Mouse (Mus musculus): ENCODE results near the gene Mybl2. TPM values are rescaled to one million over a fixed set of nuclear protein-coding genes. Genes with fewer than 3 reads are reported as not detected.
A peak's percentile ranks its signal among the peaks of the same experiment; 100 is the strongest.

Mybl2 gene
- 5.6 TPM for polyA plus RNA-seq (2012; fragmentation: generic; extraction: Trizol)

DNA sequence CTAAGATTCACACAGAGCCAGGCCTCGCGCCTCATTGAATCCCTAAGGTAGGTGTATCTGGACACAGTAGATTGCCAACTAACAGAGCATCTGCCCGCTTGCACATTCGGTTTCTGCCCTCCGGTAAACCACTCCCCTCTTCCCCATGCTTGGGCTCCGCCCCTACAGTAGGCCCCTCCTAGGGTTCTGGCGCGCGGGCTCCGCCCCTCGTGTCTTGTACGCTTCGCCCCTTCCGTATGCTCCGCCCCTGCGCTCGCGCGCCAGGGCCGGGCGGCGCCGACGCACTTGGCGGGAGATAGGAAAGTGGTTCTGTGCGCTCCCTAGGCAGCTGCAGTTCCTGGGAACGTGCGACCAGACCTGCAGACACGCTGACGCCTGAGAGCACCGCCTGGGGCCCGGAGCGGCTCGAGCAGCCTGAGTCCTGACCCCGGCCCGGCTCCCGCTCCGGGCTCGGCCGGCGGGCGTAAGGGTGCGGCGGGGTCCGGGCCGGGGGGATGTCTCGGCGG, at the start of gene Mybl2:
Mybl2 (plus strand) TSS at position 353 of the 506 bp plus-strand sequence.
- peak within 1 kb of the TSS; percentile 51 for H3K4me3 ChIP-seq
- H3K27me3 ChIP-seq (ENCODE audit: control insufficient read depth, insufficient read depth, insufficient read length), result no peaks in the 10 kb centered on the region
- no peaks in the 10 kb centered on the region for H3K79me2 ChIP-seq (ENCODE audit: control insufficient read depth, insufficient read depth)
- peak within 1 kb of the TSS; percentile 6 for H3ac ChIP-seq (ENCODE audit: control insufficient read depth, insufficient read length)
- no peaks in the 10 kb centered on the region for H3K36me3 ChIP-seq (ENCODE audit: control insufficient read depth, insufficient read depth)
- peak; percentile 63 for TF ChIP-seq POLR2A (IDR thresholded peaks at IDR 0.05; ENCODE audit: insufficient read length, low read depth)
- TF ChIP-seq USF1 (IDR thresholded peaks at IDR 0.05; ENCODE audit: low read depth), result no peak
- TF ChIP-seq E2F4 (IDR thresholded peaks at IDR 0.05; ENCODE audit: insufficient read depth), result peak; percentile 98
- TF ChIP-seq POLR2AphosphoS2 (IDR thresholded peaks at IDR 0.05; ENCODE audit: insufficient read length, low read depth), result peak; percentile 71
- TF ChIP-seq SRF (IDR thresholded peaks at IDR 0.05; ENCODE audit: control insufficient read depth, insufficient read length, low read depth), result peak; percentile 44
- no peak for TF ChIP-seq CEBPB (IDR thresholded peaks at IDR 0.05; ENCODE audit: insufficient read depth, poor library complexity, severe bottlenecking)
- TF ChIP-seq REST (IDR thresholded peaks at IDR 0.05; ENCODE audit: insufficient read depth, insufficient read length), result no peak
- TF ChIP-seq TCF12 (IDR thresholded peaks at IDR 0.05; ENCODE audit: insufficient read depth, poor library complexity, severe bottlenecking), result no peak
- TF ChIP-seq MYOD1 (IDR thresholded peaks at IDR 0.05; ENCODE audit: control insufficient read depth in 1 of 3, insufficient read length in 2 of 3, low read depth in 2 of 3), result peak in 1 of 3 experiments; percentile 32
- H3K4me2 ChIP-seq (ENCODE audit: low read depth), result peak within 1 kb of the TSS; percentile 85

DNA sequence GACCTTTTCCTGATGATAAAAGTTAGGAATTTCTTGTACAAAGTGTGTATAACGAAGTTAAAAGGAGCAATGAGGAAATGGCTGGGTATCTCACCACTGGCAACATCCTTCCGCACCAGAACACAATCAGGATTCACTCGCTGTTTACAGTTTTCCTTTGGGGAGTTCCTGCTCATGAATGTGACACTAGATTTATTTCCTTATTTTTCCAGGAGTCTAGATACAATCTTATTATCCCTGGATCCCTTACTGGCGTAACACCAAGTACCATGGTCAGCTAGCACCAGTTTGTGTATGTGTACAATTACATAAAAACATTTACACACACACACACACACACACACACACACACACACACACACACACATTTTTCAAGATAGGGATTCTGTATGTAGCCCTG, 47.2 kb upstream of the Mybl2 start:
- Histone ChIP-seq H3K36me3 (ENCODE audit: control insufficient read depth, insufficient read depth) (no peaks in the 10 kb centered on the region), H3K79me2 (ENCODE audit: control insufficient read depth, insufficient read depth) (no peaks in the 10 kb centered on the region), H3K4me3 (no peak overlapping the region), H3K27me3 (ENCODE audit: control insufficient read depth, insufficient read depth, insufficient read length) (peaks cover 42% of the 10 kb centered on the region), H3ac (ENCODE audit: control insufficient read depth, insufficient read length) (no peak overlapping the region), H3K4me2 (ENCODE audit: low read depth) (no peak overlapping the region)
- TF ChIP-seq SRF (IDR thresholded peaks at IDR 0.05; ENCODE audit: control insufficient read depth, insufficient read length, low read depth), result no peak

GRCm38 (mm10) chr2:163016916-163017743, 37.4 kb upstream of the Mybl2 start, which contains the start of gene Ift52:
Ift52 (plus strand) TSS chr2:163017354.
- H3K36me3 ChIP-seq (ENCODE audit: control insufficient read depth, insufficient read depth), result no peaks in the 10 kb centered on the region
- peak within 1 kb of the TSS; percentile 92 for H3K4me3 ChIP-seq
- peaks cover 5% of the 10 kb centered on the region for H3K27me3 ChIP-seq (ENCODE audit: control insufficient read depth, insufficient read depth, insufficient read length)
- no peak for TF ChIP-seq E2F4 (IDR thresholded peaks at IDR 0.05; ENCODE audit: insufficient read depth)
- peak; percentile 65 for TF ChIP-seq POLR2A (IDR thresholded peaks at IDR 0.05; ENCODE audit: insufficient read length, low read depth)
- TF ChIP-seq REST (IDR thresholded peaks at IDR 0.05; ENCODE audit: insufficient read depth, insufficient read length), result no peak
- TF ChIP-seq MAX (IDR thresholded peaks at IDR 0.05; ENCODE audit: low read depth), result no peak
- TF ChIP-seq MYOG (IDR thresholded peaks at IDR 0.05; ENCODE audit: control insufficient read depth in 1 of 3, insufficient read depth in 1 of 3, insufficient read length in 2 of 3, low read depth in 2 of 3), result peak in 2 of 3 experiments; percentile 29 to 35
- TF ChIP-seq MYOD1 (IDR thresholded peaks at IDR 0.05; ENCODE audit: control insufficient read depth in 1 of 3, insufficient read length in 2 of 3, low read depth in 2 of 3), result peak in 2 of 3 experiments; percentile 10 to 25
- peak; percentile 75 for TF ChIP-seq SRF (IDR thresholded peaks at IDR 0.05; ENCODE audit: control insufficient read depth, insufficient read length, low read depth)
- no peak for TF ChIP-seq TCF3 (IDR thresholded peaks at IDR 0.05; ENCODE audit: insufficient read length, low read depth)
- peak; percentile 49 for TF ChIP-seq POLR2AphosphoS2 (IDR thresholded peaks at IDR 0.05; ENCODE audit: insufficient read length, low read depth)
- no peak for TF ChIP-seq USF1 (IDR thresholded peaks at IDR 0.05; ENCODE audit: low read depth)
- no peak for TF ChIP-seq TCF12 (IDR thresholded peaks at IDR 0.05; ENCODE audit: insufficient read depth, poor library complexity, severe bottlenecking)
- no peak for TF ChIP-seq CEBPB (IDR thresholded peaks at IDR 0.05; ENCODE audit: insufficient read depth, poor library complexity, severe bottlenecking)
- H3K4me2 ChIP-seq (ENCODE audit: low read depth), result peak within 1 kb of the TSS; percentile 93
- peak within 1 kb of the TSS; percentile 23 for H3ac ChIP-seq (ENCODE audit: control insufficient read depth, insufficient read length)
- H3K79me2 ChIP-seq (ENCODE audit: control insufficient read depth, insufficient read depth), result peaks cover 10% of the 10 kb centered on the region

DNA sequence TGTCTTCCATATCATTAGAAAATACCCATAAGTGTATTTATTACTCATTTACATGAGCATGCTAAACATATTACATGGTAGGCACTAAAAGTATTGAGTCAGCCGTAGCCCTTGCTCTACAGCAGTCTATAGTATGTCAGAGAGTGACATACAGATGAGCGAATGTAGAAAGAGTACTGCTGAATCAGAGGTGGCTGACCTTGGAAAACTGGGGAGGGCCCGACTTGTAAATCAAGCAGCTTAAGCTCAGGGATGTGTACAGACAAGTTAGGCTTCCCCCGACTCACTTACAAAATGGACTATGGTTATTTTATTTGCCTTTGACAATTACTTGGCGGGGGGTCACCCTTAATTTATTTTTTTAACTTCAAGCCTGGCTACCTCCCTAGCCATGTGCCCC, 23.2 kb upstream of the Mybl2 start:
- Histone ChIP-seq H3K4me2 (ENCODE audit: low read depth) (no peak overlapping the region), H3ac (ENCODE audit: control insufficient read depth, insufficient read length) (no peak overlapping the region), H3K36me3 (ENCODE audit: control insufficient read depth, insufficient read depth) (peaks cover 63% of the 10 kb centered on the region), H3K4me3 (no peak overlapping the region), H3K79me2 (ENCODE audit: control insufficient read depth, insufficient read depth) (no peaks in the 10 kb centered on the region), H3K27me3 (ENCODE audit: control insufficient read depth, insufficient read depth, insufficient read length) (no peaks in the 10 kb centered on the region)
- TF ChIP-seq MYOD1 (IDR thresholded peaks at IDR 0.05; ENCODE audit: control insufficient read depth in 1 of 3, insufficient read length in 2 of 3, low read depth in 2 of 3) (no peak), TCF12 (IDR thresholded peaks at IDR 0.05; ENCODE audit: insufficient read depth, poor library complexity, severe bottlenecking) (no peak), USF1 (IDR thresholded peaks at IDR 0.05; ENCODE audit: low read depth) (no peak), REST (IDR thresholded peaks at IDR 0.05; ENCODE audit: insufficient read depth, insufficient read length) (no peak), TCF3 (IDR thresholded peaks at IDR 0.05; ENCODE audit: insufficient read length, low read depth) (no peak), MYOG (IDR thresholded peaks at IDR 0.05; ENCODE audit: control insufficient read depth in 1 of 3, insufficient read depth in 1 of 3, insufficient read length in 2 of 3, low read depth in 2 of 3) (no peak), POLR2AphosphoS2 (IDR thresholded peaks at IDR 0.05; ENCODE audit: insufficient read length, low read depth) (no peak), MAX (IDR thresholded peaks at IDR 0.05; ENCODE audit: low read depth) (no peak), POLR2A (IDR thresholded peaks at IDR 0.05; ENCODE audit: insufficient read length, low read depth) (no peak)

DNA sequence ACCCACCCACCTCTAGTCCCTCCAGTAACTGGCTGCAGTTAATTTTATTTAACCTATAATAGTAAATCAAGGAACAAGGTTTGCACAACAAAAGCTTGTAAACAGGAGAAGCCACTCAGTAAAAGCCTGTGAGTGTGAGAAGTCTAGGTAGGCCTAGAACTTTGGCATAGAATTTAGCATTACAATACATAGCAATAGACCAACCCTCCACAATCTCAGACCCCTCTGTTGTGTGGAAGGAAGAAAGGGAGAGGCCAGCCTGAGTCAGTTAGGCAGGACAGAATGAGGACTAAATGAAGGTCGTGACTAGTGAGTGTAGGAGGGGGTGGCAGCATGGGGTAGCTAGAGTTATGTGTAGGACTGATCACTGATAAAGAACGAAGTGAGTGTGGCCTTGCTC, 22.7 kb upstream of the Mybl2 start:
- Histone ChIP-seq H3K27me3 (ENCODE audit: control insufficient read depth, insufficient read depth, insufficient read length) (no peaks in the 10 kb centered on the region), H3ac (ENCODE audit: control insufficient read depth, insufficient read length) (no peak overlapping the region), H3K4me2 (ENCODE audit: low read depth) (no peak overlapping the region), H3K36me3 (ENCODE audit: control insufficient read depth, insufficient read depth) (peaks cover 65% of the 10 kb centered on the region), H3K79me2 (ENCODE audit: control insufficient read depth, insufficient read depth) (no peaks in the 10 kb centered on the region), H3K4me3 (no peak overlapping the region)
- TF ChIP-seq E2F4 (IDR thresholded peaks at IDR 0.05; ENCODE audit: insufficient read depth) (no peak), POLR2AphosphoS2 (IDR thresholded peaks at IDR 0.05; ENCODE audit: insufficient read length, low read depth) (no peak), POLR2A (IDR thresholded peaks at IDR 0.05; ENCODE audit: insufficient read length, low read depth) (no peak), MYOD1 (IDR thresholded peaks at IDR 0.05; ENCODE audit: control insufficient read depth in 1 of 3, insufficient read length in 2 of 3, low read depth in 2 of 3) (no peak), TCF3 (IDR thresholded peaks at IDR 0.05; ENCODE audit: insufficient read length, low read depth) (no peak), TCF12 (IDR thresholded peaks at IDR 0.05; ENCODE audit: insufficient read depth, poor library complexity, severe bottlenecking) (no peak), USF1 (IDR thresholded peaks at IDR 0.05; ENCODE audit: low read depth) (no peak), REST (IDR thresholded peaks at IDR 0.05; ENCODE audit: insufficient read depth, insufficient read length) (no peak), SRF (IDR thresholded peaks at IDR 0.05; ENCODE audit: control insufficient read depth, insufficient read length, low read depth) (no peak), CEBPB (IDR thresholded peaks at IDR 0.05; ENCODE audit: insufficient read depth, poor library complexity, severe bottlenecking) (no peak), MYOG (IDR thresholded peaks at IDR 0.05; ENCODE audit: control insufficient read depth in 1 of 3, insufficient read depth in 1 of 3, insufficient read length in 2 of 3, low read depth in 2 of 3) (no peak)

Measured in myocyte (in vitro differentiated cells).